Mouse (Mus musculus): ENCODE measurements at regions not wholly inside any gene's neighbourhood (a gene's known extent, or its start where the extent isn't known, plus 50 kb on each side); places are given as distances from the start of the nearest gene placed in this dataset.

DNA sequence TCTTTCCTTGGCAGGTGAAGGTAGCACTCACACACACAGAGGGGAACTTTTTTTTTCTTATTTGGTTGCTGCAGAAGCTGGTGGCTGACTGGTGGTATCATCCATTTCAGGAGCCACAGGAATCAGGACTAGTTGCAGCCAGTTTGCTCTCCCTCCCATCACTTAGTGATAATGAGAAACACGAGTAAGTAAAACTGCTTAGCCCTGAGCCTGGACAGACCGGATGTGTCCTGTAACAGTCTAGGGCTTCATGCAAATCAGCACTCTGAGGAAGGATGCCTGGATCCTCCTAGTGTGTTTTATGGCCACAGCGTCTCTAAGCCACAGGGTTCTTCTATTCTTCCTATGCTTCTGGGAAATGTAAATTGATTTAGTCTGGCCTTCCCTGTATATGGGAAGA is 397.2 kb upstream of the Adgrl2 start:
- intact Hi-C loops (cut with DNase I), result no loop called here

GRCm38 (mm10) chr3:149386027-149386426 is 395.7 kb upstream of the Adgrl2 start:
- intact Hi-C loops (cut with DNase I), result no loop called here
- no peak for DNase-seq (ENCODE audit: low spot score in 2 of 2)

More for the DNA sequence above, 397.2 kb upstream of the Adgrl2 start:
- no peak for DNase-seq (ENCODE audit: low spot score in 2 of 2)

- DNase-seq (ENCODE audit: low spot score in 2 of 2), result peak in 1 of 2 experiments; percentile 14
- intact Hi-C loops (cut with DNase I), result no loop called here
Measured at GRCm38 (mm10) chr3:149385336-149385735, 395.0 kb upstream of the Adgrl2 start.

DNA sequence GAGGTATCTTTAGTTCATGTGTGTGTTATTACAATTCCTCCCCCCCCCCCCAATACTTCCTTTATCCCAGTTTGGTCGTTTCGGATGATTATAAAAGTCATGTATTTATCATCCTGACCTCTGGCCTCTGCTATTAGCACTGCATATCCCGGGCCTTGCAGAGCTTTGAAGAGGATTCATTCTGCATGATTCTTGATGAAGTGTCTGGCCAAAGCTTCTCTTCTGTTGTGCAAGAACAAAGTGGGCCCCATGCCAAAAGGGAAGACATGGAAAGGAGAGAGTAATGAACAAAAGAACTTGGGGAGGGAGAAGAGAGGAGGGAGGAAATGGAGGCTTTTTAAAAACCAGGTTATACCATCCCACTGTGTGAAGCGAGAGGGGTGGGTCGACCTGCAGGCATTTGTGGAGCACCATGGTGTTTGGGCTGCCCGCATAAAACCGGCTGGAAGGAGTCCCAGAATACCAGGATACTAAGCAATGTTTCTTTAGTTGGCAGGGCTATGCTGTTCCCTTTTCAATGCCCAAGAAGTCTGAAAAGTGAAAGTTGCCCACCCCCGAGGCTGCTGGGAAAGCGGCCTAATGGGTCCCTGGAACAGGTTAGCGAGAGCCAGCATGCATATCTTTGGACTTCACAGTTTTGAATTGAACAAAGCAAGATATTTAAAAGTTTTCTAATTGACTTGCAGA is 391.3 kb upstream of the Adgrl2 start:
- peak in 1 of 2 experiments; percentile 39 for DNase-seq (ENCODE audit: low spot score in 2 of 2)
- intact Hi-C loops (cut with DNase I), result loop anchor here (5.0 kb wide), 1 partner anchor 61 kb away; no protein-coding TSS in a partner anchor

DNA sequence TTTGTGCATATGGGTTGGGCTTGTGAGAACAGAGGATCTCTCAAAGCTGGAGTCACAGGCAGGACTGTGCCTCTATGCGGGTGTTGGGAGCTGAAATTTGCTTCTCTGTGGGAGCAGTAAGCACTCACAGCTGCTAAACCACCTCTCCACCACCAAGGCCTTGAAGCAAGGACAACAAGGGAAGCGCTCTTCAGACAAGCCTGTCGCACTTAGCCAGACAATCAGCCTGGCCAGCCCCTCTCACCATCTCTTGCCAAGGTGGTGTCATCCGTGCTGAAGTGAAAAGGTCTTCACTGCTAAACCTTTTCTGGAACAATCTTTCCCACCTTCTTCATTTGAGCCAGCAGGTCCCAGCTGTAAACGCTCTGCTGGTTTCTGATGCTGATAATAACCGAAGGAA is 390.7 kb upstream of the Adgrl2 start:
- intact Hi-C loops (cut with DNase I), result loop anchor here (5.0 kb wide), 1 partner anchor 61 kb away; no protein-coding TSS in a partner anchor
- DNase-seq (ENCODE audit: low spot score in 2 of 2), result no peak

- DNase-seq (ENCODE audit: low spot score in 2 of 2), result peak in 1 of 2 experiments; percentile 22
Measured at GRCm38 (mm10) chr3:149379866-149380472, 389.6 kb upstream of the Adgrl2 start.

DNA sequence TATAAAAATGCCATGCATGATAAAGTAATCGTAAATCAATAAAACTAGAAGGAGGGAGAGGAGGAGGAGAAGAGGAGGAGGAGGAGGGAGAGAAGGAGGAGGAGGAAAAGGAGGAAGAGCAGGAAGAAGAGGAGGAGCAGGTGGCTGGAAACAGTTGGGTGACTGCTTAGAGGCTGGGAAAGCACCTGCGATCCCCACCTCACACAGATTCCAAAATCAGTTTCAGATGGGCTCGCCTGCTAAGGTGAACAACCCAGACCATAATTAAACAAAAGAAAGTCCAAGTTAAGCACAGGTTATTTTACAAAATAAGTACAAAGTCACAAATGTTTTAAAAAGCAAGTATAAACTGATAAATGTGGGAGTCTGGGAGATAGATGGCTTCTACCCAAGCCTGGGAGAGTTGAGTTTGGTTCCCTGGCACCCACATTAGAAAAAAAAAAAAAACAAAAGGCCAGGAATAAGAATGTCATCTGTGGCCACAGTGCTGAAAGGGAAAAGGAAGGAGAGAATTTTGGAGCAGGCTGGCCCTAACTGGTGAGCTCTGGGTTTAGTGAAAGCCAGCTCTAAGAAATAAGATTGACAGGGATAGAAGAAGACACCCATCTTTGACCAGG is 389.0 kb upstream of the Adgrl2 start:
- intact Hi-C loops (cut with DNase I), result no loop called here
- DNase-seq (ENCODE audit: low spot score in 2 of 2), result no peak

More at GRCm38 (mm10) chr3:149379866-149380472, 389.6 kb upstream of the Adgrl2 start:
- intact Hi-C loops (cut with DNase I), result loop anchor here (5.0 kb wide), 1 partner anchor 62 kb away; no protein-coding TSS in a partner anchor

GRCm38 (mm10) chr3:149371439-149371838 is 381.1 kb upstream of the Adgrl2 start:
- no peak for DNase-seq (ENCODE audit: low spot score in 2 of 2)
- intact Hi-C loops (cut with DNase I), result no loop called here

DNA sequence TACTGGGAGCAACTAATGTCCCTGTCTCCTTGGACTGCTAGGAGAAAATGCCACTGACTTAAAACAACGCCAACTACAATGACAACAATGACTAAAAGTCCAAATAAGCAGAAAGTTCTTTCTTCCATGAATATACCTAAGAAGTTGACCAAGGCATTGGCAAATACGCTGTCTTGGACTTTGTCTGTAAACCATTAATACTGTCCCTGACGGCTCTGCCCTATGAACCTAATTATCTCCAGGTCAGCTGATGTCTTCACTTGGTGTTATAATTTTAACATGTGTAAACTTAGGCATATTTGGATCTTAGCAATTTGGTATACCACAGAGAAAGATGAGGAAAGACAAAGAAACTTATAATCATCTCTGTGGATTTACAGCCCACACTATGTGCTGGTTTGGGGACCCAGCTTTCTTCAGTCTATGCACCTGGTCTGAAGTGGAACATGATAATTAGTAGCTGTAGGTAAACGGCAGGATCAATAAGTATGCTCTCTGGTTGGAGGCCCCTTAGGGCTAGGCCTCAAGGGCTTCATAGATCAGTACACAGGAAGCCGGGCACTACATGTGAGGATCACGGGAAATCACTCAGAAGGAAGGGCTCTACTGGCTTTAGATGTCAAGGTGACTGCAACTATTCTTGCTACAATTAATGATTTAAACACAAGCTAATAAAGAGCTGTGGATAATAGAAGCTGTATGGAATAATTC is 380.3 kb upstream of the Adgrl2 start:
- DNase-seq (ENCODE audit: low spot score in 2 of 2), result no peak
- intact Hi-C loops (cut with DNase I), result no loop called here

DNA sequence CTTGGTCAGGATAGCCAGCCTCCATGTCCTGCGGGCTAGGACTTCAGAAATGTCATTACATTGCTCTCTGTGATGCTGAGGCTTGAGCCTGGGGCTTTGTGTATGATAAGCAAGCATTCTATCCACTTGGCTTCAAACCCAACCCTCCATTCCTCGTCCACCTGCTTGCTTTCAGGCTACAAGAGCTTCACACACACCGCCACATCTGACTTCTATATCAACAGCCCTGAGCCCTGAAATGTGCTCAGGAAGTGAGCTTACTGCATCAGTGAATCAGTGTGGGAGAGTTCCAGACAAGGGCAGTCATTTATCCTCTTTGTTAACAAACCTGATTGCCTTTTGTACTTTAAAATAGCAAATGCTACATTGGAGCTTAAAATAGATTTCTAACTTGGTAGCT is 377.5 kb upstream of the Adgrl2 start:
- intact Hi-C loops (cut with DNase I), result no loop called here
- DNase-seq (ENCODE audit: low spot score in 2 of 2), result no peak

- intact Hi-C loops (cut with DNase I), result no loop called here
- DNase-seq (ENCODE audit: low spot score in 2 of 2), result no peak
Measured at GRCm38 (mm10) chr3:149360164-149360563, 369.8 kb upstream of the Adgrl2 start.

DNA sequence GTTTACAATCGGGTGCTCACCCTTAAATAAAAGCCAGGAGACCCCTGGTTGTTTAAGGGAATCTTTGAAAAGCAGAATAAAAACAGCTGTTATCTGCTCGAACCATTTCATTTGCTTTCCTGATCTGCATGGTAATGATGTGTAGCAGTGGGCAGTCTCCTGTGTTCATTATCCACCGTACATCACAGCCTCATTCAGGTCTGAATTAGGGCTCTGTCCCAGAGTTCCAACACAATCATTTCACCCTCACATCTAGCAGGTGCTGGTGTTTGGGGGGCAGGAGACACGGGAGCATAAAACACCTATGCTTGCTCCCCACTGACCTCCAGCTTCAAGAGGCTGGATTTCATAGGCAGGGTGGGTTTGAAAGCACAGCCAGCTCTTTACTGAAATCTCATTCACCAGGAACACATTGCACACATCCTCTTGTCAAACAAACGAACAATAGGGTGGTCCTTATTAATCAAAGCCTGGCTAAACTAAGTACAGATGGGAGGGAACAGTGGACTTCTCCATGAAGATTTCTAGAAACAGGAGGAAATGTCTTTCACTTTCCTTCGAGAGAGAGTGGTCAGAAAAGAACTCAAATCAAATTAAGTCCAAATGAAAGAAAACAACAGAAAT is 368.3 kb upstream of the Adgrl2 start:
- intact Hi-C loops (cut with DNase I), result no loop called here
- DNase-seq (ENCODE audit: low spot score in 2 of 2), result no peak

GRCm38 (mm10) chr3:149357903-149358569 is 367.7 kb upstream of the Adgrl2 start:
- DNase-seq (ENCODE audit: low spot score in 2 of 2), result no peak
- intact Hi-C loops (cut with DNase I), result no loop called here

- no peak for DNase-seq (ENCODE audit: low spot score in 2 of 2)
- intact Hi-C loops (cut with DNase I), result no loop called here
Measured at GRCm38 (mm10) chr3:149357121-149357520, 366.8 kb upstream of the Adgrl2 start.

GRCm38 (mm10) chr3:149355362-149355761 is 365.0 kb upstream of the Adgrl2 start:
- intact Hi-C loops (cut with DNase I), result no loop called here
- no peak for DNase-seq (ENCODE audit: low spot score in 2 of 2)

GRCm38 (mm10) chr3:149353958-149354357 is 363.6 kb upstream of the Adgrl2 start:
- no peak for DNase-seq (ENCODE audit: low spot score in 2 of 2)
- intact Hi-C loops (cut with DNase I), result no loop called here

GRCm38 (mm10) chr3:149352546-149352945 is 362.2 kb upstream of the Adgrl2 start:
- DNase-seq (ENCODE audit: low spot score in 2 of 2), result no peak
- intact Hi-C loops (cut with DNase I), result no loop called here

DNA sequence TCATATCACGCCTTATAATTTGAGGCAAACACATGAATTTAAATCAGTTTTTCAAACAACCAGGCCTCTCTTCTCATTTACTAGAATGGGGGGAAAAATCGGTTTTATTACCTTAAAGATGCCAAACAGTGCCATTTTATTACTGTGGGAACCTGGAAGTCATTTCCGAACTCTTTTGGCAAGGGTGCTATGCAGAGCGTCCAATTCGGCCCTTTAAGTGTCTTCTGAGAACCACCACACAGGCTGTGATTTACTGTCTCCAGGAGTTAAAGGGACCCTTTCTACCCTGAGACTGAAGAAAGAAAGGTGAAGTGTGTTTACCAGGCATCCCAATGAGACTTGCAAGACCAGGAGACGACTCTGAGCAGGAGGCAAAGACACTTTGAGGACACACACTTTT is 359.4 kb upstream of the Adgrl2 start:
- intact Hi-C loops (cut with DNase I), result no loop called here
- DNase-seq (ENCODE audit: low spot score in 2 of 2), result no peak

DNA sequence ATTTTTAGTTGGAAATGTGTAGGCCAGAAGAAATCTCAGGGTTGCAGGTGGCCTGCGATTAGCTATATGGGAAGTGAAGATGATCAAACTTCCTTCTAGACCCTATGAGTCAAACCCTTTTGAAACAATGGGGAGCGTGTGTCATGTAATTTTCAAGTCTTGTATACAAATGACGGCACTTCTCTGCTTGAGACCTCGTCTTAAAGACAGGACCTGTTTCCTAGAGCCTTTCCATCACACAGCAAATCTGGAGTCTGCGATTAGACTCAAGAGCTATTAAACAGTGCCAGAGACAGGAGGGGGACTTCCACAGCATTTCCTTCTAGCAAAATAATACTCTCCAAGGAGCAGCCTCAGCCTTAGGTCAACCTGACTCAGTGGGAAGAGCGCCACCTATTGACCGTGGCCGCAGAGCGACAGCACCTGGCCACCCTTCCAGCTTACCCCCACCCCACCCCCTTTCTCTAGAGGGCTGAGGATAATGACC is 358.9 kb upstream of the Adgrl2 start:
- intact Hi-C loops (cut with DNase I), result no loop called here
- peak in 1 of 2 experiments; percentile 51 for DNase-seq (ENCODE audit: low spot score in 2 of 2)

All from left cerebral cortex, postnatal 14 days (tissue).